Mouse (Mus musculus) brain, embryonic 14.5 days (tissue): ENCODE data around the gene Was.

ENCODE experiments used
- CTCF ChIP-seq: fragments of 200-500 bp; IDR thresholded peaks from 2 replicates; pipeline ENCODE4 v1.5.1; 2012; ENCODE audit warnings: inconsistent platforms, mild to moderate bottlenecking, moderate library complexity, borderline replicate concordance; ENCODE audit not compliant: insufficient read depth, insufficient read length; ENCODE audit errors: extremely low read depth
- POLR2A ChIP-seq: fragments of 200-500 bp; IDR thresholded peaks from 2 replicates; pipeline ENCODE4 v1.6.1; 2012; ENCODE audit warnings: mild to moderate bottlenecking, inconsistent platforms, borderline replicate concordance; ENCODE audit not compliant: poor library complexity, insufficient read depth, insufficient read length, severe bottlenecking; ENCODE audit errors: extremely low read depth

DNA sequence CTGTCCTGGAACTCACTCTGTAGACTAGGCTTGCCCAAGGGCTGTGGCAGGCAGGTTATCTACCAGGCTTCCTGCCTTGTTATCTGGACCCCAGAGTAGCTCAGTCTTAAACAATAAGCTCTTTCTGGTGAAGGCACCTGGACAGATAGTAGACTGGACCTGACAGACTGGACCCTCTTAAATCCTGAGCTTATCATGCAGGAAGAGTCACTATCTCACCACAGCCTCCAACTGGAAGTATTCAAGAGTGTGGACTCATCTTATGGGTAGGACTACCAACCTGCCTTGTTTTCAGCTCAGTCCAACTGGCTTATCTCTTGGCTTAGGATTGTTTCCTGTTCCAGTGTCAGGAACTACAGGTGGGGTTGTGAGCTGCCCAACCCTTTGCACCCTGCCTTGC, 27.0 kb upstream of the Was start:
- TF ChIP-seq CTCF (no peak), POLR2A (no peak)
